In genomic region chr17:30620548-30620947, GRCm38 (mm10) we compare ENCODE assay signal across 17 mouse cellular contexts.
"Had no signal": no experiment of that assay in that cellular context is flagged by ENCODE, and none has a peak within 500 bp of the region (broad histone marks: within the 10 kb centered on the region; RNA-seq: fewer than 3 reads in every experiment).

No protein-coding gene starts in this region.

- H3K27ac ChIP-seq: neural tube, embryonic 12.5 days; neural tube, embryonic 13.5 days; neural tube, embryonic 15.5 days; stomach, embryonic 15.5 days; stomach, postnatal 0 days had no signal

- H3K4me1 ChIP-seq: neural tube, embryonic 12.5 days; neural tube, embryonic 13.5 days; neural tube, embryonic 15.5 days; stomach, embryonic 15.5 days had no signal

- H3K4me3 ChIP-seq: neural tube, embryonic 12.5 days; neural tube, embryonic 13.5 days; neural tube, embryonic 15.5 days; stomach, embryonic 15.5 days had no signal

- H3K9ac ChIP-seq: neural tube, embryonic 12.5 days; neural tube, embryonic 13.5 days; neural tube, embryonic 15.5 days; stomach, embryonic 15.5 days had no signal

- DNase-seq: retina, postnatal 1 day; right cerebral cortex, adult 18-20 months; right cerebral cortex, postnatal 14 days; right cerebral cortex, postnatal 25 days; right cerebral cortex, postnatal 4 days; spleen, adult 18-20 months; thymus, adult 18-20 months; thymus, adult 2 months; thymus, postnatal 14 days; thymus, postnatal 25 days; thymus, postnatal 36 days; thymus, postnatal 4 days had no signal

- H3K4me2 ChIP-seq: neural tube, embryonic 12.5 days; neural tube, embryonic 13.5 days; neural tube, embryonic 15.5 days; stomach, embryonic 15.5 days had no signal

- H3K36me3 ChIP-seq: neural tube, embryonic 12.5 days; neural tube, embryonic 13.5 days; neural tube, embryonic 15.5 days; stomach, embryonic 15.5 days had no signal

- H3K27me3 ChIP-seq: neural tube, embryonic 12.5 days; neural tube, embryonic 13.5 days; neural tube, embryonic 15.5 days; stomach, embryonic 15.5 days had no signal

- H3K9me3 ChIP-seq: neural tube, embryonic 12.5 days; neural tube, embryonic 13.5 days; neural tube, embryonic 15.5 days; stomach, embryonic 15.5 days had no signal
